Mouse (Mus musculus) spleen, postnatal 10 days (tissue): ENCODE data around the gene Colq.

Experiments used
- DNase-seq, 2 experiments: peaks; one replicate each; pipeline ENCODE4 v3.0.0; 2021 to 2022; ENCODE audit warnings: low spot score in 2 of 2

Gene Colq

DNA sequence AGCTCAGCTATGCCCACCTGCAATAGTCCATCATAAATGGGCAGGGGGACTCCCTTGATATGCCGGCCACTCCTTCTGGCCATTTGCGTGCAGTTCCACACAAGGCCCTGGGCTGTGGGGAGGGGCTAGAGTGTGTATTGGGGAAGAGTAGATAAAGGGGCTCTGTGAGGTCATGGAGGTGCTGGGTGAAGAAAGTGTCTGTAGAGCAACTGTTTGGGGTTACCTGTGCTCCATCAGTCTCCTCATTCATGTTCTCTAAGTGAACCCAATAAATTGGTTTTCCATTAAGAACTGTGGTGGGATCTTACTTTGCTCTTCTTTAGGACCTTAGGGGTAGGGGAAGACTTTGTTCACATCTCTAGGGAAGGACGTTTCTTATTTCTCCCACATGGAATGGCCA, at the start of gene Colq:
TSS of gene Colq (minus strand) at position 101 of the 400 bp plus-strand sequence.
- no peak for DNase-seq

DNA sequence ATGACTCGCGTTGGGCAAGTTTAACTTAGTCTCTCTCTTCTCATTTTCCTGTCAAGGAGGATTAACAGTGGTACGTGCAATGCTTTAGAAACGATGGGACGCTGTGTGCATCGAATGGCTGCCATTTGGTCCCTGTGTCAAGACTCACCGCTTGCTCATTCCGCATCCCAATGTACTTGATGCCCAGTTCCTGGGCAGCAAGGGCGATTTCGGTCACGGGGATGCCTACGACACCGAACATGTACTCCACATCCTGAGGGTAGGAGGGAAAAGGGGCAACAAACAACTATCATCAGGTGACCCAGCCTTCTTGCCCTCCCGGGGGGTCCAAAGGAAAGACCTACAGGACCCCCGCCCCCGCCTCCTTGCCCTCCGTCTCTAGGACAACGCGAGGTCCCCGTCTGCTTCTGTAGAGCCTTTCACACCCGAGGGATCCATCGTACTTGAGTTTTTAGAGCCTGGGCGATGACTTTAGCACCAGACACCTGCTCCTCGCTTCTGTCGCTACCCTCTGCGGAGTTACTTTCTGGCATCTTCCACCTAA, 49.3 kb upstream of the Colq start, which contains the start of gene Gm49387:
TSS of gene Gm49387 (minus strand) at position 533 of the 544 bp plus-strand sequence.
- no peak for DNase-seq

DNA sequence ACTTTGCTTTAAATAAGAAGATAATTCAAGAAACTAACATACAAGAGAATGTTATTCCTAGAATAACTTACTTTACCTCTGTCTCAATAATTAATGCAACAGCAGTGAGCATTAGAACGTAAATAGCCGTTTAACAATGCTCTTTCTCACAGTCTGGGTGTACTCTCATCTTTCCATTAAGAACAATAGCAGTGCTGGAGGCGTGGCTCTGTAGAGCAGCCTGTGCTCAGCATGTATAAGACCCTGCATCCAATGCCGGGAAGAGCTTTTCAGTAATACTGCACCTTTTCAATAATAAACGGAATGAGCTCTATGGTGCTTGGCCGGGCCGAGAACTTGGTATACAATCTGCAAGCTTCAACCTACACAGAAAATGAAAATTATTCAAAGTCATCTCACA, 39.5 kb upstream of the Colq start:
- no peak for DNase-seq

DNA sequence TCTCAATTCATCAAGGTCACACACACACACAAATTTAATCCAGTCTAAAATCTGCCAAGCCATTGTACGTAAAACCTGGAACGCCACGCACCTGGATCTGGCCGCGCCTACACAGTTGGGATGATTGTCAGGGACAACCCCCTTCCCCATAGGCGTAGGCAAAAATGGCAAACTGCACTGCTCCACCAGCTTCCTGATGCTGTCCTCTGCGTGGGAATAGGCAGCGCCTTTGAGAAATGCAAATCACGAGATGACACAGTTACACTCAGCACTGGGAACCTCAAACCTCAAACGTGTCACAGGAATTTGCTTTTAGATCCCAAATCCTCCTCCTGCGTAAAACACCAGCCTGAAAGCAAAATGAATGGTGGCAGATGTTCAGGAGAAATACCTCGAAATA, 31.6 kb upstream of the Colq start:
- no peak for DNase-seq

DNA sequence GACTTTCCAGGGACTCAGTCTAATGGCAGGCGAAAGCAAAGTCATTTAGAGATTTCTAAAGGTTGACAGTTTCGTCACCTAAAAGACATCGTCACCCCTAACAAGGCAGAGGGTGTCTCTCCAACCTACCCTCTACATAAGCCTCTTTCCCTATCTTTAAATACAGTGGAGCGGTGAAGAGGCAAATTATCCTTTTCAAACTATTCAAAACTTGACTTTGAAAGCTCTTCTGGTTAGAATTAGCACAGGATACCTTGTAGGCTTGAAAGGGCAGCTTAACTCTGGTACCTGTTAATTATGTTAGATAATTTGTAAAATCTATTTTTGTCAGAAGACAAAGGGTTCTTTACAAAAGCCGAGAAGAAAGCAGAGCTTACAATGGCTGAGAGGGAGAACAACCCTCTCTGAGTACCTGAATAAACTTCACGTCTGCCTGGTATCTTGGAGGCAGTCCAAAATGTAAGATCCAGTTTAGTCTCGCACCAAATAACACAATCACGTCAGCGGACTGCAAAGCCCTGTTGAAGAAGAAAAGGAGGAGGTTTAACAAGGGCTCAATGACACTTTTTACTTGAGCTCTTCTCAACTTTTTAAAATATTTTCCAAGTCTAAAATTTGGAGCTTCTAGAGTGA, 29.6 kb upstream of the Colq start:
- no peak for DNase-seq

DNA sequence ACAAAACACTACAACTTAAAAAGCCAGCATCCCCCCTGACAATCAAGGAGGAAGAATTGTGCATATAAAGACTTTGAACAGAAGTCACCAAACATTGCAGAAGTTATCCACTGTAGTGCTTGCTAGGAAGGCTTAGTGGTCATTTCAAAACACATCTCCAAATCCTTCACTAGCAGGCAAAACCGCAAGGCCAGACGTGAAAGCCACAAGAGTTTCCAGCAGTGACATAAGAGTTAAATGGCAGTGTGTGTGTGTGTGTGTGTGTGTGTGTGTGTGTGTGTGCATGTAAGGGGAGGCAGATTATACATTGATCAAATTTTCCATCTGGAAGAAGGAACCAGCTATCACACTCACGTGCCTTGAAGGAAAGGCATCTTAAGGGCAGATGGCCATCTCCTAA, 26.9 kb upstream of the Colq start:
- DNase-seq, result no peak

DNA sequence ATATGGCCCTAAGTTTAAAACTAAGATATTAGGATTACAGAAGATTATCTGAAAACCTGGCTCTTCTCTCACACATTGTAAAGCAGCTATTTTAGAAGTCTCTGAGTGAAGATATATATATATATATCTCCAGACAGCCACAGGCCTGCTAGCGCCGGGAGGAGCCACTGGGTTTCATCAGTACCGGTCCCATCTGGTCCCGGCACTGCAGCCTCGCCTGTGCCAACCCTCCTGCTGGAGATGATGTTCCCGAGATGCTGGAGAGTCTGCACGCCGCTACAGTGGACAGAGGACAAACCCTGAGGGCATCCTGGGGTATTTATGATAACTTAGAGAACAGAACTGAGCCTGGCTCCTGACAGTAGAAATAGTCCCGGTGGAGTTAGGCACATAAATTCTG, 26.1 kb upstream of the Colq start:
- DNase-seq, result no peak

DNA sequence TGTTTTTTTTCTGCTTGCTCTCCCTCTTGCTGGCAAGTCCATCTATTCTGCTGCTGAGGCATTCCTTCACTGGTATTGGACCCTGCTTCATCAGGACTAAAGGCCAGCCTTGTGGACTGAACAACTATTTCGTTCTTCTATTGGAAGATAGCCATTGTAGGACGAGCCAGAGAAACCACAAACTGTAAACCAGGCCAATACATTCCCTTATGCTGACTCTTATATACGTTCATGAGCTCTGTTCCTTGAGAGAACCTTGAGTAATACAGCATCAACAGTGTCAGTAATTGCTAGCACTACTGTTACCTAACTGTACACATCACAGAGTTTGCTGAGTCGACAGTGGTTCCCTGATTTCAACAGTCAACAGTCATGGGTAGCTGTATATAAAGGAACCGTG, 22.5 kb upstream of the Colq start:
- no peak for DNase-seq

DNA sequence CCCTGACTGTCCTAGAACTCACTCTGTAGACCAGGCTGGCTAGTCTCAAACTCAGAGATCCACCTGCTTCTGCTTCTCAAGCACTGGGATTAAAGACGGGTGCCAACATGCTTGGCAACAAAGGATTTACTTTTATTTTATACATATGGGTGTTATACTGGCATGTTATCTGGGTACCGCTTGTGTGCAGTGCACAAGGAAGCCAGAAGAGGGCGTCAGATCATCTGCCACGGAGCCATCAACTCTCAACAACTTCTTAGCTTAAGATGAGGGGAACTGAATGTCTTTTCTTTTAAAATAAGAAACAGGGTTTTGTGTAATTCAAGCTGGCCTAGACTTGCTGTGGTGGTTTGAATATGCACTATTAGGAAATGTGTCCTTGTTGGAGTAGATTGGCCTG, 20.8 kb upstream of the Colq start:
- no peak for DNase-seq

DNA sequence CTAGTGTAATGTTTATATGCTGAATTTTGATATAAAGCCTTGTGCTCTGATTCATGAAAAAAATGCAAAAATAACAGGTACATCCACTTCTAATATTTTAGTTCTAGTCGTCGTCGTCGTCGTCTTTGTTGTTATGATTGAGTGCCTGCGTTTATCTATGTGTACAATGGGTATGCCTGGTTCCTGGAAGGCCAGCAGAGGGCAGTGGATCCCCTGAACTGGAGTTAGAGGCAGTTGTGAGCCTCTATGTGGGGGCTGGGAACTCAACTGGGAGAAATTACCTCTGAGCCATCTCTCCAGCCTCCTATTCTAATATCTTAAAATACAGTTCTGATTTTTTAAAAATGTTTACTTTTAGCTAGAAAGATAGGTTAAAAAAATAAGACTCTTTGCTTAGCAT, 14.4 kb upstream of the Colq start:
- DNase-seq, result peak in 1 of 2 experiments; percentile 31

DNA sequence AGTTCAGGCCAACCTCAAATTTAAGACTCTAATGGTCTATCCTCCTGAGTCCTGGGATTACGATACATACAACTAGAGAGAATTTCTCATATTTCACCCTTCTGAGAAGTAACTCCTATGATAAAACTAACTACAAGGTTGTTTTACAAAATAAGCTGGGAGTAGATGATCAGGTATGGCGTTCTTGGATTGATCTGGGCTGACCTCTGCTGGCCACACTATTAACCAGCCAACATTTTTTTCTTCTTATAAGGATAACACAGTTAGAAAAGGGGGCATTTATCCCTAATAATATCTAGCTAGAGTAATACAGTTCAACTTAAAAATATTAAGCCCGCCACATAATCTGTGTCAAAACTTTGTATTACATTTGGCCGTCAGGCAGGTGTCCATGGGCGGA, 13.8 kb upstream of the Colq start:
- DNase-seq, result peak in 1 of 2 experiments; percentile 46

DNA sequence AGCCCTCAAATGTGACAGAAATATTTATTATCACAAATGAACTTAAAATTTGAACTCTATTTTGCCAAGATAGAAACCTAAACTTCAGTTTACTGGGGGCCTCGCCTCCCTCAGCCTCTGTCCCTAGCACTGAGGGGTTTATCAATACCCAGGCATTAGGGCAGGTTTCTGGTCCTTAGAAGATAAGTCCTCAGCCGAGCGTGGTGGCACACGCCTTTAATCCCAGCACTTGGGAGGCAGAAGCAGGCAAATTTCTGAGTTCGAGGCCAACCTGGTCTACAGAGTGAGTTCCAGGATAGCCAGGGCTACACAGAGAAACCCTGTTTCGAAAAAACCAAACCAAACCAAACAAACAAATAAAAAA, 11.5 kb upstream of the Colq start:
- peak in 1 of 2 experiments; percentile 23 for DNase-seq

DNA sequence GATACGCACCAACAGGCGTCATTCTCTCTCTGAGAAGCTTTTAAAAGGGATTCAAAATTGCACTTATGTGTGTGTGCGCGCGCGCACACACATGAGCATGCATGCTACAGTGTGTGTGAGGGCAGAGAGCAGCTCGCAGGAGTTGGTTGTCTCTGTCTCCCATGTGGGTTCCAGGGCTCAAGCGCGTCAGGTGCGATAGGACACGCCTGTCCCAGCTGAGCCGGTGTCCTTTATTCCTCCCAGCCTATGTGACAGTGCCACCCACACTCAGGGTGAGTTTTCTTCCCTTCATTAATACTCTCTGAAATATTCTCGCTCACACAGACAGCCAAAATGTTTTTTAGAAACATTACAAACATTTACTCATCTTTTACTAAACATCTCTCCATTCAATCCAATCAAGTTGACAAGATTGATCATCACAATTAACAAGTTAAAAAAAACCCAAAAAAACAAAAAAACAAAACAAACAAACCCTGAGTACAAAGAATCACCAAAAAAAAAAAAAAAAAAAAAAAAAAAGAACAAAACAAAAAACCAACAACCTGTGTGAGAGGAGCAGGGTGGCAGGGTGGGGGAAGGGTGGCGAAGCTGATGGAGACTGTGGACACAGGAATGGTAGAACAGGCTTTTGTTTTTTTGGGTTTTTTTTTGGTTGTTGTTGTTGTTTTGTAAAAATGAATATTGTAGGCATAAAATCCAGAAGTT, 10.9 kb upstream of the Colq start:
- DNase-seq, result peak in 1 of 2 experiments; percentile 23

DNA sequence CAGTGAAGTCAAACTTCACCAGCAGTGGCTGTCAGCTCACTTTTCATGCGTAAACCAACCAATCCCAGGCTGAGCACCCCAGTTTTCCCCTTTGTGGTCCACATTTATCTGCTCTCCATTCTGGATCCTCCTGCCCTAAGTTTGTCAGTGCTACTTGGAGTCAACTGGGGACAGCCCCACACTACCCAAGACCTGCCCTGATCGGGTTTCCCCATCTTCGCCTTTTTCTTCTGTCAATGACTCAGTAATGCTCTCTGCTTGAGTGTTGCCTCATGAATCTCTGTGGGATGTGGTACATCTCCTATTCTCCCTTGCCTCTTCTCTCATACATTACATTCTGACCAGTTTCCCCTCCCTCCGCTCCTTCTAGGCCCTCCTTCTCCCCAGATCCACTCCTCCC, 6.3 kb upstream of the Colq start:
- DNase-seq, result no peak

DNA sequence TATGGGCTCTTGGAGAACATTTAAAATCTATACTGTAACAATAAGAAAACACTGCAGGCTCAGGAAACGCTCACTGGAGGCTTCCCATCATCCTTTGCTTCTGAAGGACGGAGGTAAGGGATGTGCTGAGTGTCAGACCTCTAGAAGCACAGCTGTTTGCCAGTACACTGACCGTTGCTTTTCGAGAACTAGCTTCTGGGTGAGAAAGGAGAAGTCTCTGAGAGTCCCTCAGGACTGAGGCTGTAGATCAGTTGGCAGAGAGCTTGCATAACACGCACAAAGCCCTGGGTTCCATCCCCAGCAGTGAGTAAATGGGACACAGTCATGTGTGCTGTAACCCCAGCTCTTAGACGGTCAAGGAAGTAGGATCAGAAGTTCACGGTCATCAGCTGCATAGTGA, 5.3 kb upstream of the Colq start:
- peak in 1 of 2 experiments; percentile 28 for DNase-seq

DNA sequence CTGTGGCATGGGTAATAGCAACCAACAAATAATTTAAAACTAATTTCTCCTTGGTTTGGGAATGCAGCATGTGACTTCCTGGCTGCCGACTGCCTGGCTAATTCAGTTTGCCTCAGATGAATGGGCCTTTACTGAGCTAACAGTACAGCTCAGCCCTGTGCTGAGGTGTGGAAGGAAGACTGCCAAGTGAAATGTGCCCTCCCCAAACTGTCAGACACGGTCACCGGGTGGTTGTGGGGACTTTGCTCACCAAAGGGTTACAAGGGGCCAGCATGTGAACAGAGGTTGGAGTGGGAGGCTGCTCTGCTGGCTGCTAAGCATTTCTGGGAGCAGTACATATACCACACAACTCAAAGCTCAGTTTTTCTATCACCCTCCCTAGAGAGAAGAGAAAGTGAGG, 3.5 kb upstream of the Colq start:
- no peak for DNase-seq

DNA sequence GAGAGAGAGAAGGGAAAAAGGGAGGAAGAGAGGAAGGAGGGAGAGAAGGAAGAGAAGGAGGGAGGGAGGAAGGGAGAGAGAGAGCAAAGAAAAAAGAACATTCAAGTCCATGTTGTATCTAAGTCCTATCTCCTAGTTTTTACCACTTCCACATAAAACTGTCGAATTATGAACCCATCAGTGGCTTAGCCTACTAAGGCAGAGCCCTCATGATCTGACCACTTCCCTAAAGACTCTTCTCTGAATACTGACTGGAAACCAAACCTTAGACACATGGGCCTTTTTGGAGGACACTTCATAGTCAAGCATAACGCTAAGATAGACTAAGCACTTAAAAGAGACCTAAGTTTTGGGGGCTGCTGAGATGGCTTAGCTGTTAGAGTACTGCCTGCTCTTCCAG, 1.9 kb upstream of the Colq start:
- DNase-seq, result no peak

DNA sequence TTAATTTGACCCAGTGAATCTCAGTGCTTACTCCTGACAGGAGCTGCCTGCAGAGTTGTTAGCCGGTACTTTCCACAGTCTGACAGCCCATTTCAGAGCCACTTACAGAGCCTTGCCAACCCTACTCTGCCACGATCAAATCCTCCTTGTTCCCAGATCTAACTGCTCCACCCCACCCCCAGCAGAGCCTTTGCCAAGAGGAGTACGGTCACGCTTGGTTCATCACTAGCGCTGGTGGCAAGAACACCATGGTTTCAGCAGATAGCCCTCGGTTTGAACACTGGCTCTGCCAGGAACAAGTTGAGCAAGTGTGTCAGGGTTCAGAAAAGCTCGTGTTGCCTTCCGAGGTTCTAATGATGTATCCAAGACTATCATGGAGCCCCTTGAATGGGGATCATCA, 4.7 kb downstream of the Colq start:
- no peak for DNase-seq

DNA sequence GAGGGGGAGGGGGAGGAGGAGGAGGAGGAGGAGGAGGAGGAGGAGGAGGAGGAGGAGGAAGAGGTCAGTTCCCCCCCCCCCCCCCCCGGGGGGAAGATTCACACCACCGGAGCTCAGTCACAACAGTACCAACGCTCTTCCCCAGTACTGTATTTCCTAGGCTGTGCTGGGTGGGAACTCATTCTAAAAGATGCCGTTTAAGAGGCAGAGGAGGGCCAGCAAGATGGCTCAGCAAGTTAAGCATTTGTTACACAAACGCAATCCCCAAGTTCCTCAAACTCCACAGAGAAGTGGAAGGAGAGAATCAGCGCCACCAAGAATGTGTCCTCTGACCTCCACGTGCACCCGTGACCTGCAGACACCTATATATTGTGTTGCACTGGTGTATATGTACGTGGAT, 8.1 kb downstream of the Colq start:
- no peak for DNase-seq

DNA sequence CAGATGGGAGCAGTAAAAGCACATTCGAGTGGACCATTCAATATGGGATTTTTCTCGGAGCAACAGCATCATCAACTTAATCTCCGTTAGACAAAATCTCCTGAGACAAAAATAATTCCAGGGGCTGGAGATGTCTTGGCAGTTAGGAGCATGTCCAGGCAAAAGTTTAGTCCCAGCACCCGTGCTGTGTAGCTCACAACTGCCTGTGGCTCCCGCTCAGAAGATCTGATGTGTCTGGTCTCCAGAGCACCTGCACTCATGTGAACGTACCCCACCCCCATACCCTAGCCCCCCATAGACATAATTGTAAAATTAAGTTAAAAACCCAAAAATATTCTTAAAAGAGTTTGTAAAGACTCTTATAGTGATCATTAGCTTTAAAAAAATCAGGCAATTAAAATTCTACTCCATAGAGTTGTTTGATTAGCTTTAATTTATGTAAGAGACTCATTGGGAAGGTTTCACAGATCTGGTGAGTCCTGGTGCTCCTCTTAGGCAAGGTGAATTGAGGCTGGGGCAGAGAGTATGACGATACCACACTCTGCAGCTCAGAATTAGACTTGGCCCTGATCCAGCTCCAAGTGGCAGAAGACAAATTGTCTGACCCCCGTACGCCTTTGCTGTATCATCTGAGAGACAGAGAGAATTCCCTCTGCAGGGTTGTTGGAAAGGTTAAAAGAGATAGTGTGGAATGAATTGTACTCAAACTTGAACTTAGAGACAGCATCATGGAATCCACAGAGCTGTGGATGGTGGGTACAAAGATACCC, 13.0 kb downstream of the Colq start:
- DNase-seq, result no peak

DNA sequence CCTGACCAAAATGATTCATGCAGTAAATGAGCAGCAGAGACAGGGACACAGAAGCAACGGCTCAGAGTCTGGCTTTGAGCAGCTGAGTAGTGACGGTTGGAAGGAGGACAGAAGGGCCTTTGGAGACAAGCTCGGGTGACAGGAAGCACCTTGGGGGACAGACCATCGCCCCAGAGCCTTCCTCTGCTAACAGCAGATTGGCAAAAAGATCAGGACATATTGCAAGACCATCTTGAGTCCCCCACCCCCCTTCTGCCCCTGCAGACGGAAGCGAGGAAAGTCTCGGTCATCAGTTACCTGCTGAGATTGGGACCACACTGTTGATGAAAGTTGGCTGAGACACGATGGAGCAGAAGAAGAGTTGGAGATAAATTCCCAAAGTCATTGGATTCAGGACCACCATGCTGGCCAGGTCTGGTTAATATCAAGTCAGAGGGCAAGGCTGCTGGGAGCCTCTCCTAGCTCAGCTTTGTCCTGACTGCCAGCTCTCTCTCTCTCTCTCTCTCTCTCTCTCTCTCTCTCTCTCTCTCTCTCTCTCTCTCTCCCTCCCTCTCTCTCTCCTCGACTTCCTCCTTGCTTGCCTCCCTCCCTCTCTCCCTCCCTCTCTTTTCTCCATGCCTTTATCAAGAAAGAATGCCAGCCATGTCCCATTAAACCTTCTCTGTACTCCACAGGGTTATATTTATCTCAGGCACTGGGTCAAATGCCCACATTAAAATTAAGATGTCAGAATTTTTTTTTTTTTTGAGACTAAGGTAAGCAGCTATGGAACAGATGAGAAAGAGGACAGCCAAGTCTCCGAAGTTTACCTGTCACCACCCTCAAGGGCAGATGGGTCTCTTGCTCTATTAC, 14.1 kb downstream of the Colq start:
- DNase-seq, result no peak

DNA sequence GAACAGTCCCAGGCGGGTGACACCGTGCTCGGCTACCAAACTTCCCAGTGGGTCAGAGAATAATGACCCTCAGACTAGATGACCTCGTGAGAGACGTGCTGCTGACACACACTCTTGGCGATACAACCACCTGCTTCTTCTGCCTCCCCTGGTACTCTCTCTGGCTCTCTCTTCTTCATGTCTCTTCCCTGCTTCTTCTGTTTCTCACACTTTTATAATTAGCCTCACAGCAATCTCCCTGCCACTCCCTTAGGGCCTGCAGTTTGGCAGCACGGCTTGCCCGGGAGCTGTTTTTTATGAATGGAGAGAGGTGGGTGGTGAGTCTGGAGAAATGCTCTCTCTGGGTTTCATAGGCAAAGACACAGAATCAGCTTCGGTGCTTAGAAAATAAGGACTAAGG, 15.3 kb downstream of the Colq start:
- DNase-seq, result no peak
